Mouse (Mus musculus): ENCODE measurements around the gene Cdkal1.

Gene Cdkal1

DNA sequence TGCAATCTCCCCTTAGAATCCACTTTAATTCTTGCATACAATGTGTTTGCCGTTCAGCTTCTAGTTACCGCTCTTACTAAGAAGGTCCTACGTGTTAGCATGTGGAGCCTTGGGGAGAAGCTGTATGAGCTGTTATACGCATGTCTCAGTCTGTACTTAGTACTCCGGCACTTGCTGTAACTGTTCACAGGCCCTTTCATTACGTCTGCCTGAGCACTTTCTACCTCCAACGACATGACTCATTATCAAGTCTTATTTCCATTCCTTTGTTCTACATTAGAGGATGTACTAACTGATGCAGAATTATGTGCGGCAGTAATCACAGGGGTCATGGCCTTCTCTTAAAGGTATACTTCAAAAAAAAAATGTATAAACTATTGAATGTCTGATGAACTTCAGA, 89.1 kb downstream of the Cdkal1 start:
- DNase-seq (ENCODE audit: low read depth) = no peak

DNA sequence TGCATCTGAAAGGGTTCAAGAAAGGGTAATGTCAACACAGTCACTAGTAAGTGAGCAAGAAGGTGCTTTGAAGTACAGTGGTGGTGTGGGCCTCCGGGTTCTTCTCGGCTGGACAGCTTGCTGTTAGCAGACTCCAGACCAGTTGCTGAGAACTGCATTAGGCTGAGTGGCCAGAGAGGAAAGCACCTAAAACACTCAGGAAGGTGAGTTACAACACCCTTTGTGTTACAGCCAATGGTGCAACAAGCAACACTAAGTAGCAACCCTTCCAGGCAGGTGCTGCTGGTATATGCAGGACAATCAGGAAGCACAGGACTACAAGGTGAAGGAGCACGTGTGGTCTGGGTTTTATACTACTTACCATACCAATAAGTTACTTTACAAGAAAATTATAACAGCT, 90.2 kb downstream of the Cdkal1 start:
- DNase-seq (ENCODE audit: low read depth) = no peak

DNA sequence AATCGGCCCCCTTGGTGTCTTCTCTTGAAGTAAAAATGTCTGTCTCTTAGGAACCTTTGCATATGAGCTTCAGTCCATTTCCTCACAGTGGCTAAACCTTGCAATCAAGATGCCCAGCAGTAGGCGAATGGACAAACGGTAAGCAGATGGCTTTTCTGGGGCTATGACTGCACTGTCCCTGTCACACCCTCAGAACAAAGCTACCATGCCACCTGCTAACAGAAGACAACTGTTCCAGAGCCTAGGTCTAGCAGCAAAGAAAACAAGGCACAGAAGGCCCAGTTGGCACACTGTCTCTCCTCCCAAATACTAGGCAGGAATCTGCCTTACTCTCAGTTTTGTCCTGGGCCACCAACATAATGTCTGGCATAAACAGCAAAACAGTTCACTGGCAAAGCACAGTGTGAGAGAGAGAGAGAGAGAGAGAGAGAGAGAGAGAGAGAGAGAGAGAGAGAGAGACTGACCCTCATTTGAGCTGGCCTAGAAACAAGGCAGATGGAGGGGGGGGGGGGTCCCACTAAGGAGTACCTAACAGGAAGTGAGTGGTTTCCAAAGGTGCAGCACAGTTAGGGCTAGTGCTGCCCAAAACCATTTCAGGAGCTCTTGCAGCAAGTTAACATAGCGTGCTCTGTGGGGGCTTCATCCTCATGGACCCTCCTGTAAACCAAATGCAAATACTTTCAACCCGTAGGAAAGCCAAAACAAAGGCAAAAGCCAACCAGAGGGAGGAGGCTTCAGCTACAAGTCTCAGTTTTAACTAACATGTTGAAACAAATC, 95.6 kb downstream of the Cdkal1 start:
- no peak for DNase-seq (ENCODE audit: low read depth)

DNA sequence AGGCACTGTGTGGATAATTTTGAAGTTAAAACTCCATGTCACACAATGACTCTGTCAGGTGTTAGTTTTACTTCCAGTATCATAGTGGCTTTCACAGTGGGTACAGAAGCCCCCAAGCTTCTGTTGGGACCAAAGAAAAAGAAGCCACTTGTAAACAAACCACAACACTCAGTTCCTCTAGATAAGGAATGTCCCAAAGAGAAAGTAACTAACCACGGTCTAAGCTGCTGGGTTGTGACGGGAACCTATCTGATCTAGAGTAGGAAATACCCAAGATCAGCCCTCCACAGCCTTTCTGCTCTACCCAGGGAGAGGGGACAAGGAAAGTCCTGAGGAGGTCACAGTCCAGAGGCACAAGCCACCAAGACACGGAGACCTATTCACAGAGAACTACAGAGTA, 99.4 kb downstream of the Cdkal1 start:
- peak; percentile 10 for DNase-seq (ENCODE audit: low read depth)

DNA sequence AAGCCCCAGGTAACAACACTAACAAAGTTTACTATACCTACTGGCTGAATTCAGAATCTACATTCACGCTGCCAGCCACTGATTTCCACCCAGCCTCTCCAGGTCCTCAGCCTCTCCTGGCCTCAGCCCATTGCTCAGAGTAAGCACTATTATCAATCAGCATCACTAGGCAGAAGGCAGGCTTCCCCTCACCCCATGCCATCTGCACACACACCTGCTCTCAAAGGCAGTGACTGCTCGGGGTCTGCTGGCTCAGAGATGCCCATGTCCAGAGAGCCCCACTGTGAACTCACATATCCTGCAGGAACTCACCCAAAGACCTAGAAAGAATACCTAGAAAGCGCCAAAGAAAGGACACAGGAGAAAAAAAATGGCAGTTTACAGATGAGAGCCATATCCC, 102.2 kb downstream of the Cdkal1 start:
- DNase-seq (ENCODE audit: low read depth) = no peak

DNA sequence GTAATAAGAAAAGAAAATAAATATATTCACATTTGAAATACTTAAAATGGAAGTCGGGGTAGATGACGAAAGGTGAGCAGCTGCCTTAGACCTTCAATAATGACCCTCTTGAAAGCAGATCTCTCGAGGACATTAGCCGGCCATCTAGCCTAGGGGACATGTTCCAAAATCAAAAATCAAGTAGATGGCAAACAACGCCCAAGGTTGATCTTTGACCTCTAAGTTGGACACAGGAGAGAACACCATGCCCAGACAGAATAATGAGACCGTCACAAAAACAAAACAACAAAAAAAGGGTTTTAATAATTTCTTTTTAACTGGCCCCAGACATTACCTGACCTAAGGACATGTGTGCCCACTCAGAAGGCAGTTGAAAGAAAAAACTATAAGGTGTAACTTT, 103.4 kb downstream of the Cdkal1 start:
- DNase-seq (ENCODE audit: low read depth) = no peak

DNA sequence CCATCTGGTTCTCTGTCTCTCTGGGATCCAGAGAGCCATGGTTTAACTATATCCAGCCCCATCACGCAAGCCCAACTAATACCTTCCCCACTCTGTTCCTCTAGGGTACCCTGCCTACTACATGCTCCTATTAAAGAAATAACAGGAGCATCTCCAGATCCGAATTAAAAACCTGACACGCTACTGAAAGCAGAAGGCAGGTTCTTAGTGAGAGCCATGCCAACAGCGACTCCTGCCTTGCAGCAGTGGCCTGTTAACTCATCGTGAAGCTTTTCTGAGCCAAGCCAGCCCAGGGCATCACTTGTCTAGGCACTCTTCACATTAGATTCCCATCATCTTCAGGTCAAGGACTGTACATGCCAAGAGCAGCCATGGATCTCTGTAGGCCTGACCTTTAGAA, 104.3 kb downstream of the Cdkal1 start:
- no peak for DNase-seq (ENCODE audit: low read depth)

DNA sequence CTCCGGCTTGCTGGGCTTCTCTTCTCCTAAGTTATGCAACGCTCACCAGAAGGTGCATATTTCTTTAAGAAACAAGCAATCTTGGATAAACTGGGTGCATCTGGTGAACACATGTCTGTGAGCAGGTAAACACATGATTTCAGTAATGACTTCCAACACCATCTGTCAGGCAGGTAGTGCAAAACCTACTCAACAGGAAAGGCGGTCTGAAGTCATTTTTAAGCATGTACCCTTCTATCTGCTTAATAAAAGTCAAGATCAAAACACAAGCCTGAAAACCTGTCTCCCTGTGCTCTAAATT, 108.2 kb downstream of the Cdkal1 start:
- DNase-seq (ENCODE audit: low read depth) = no peak

DNA sequence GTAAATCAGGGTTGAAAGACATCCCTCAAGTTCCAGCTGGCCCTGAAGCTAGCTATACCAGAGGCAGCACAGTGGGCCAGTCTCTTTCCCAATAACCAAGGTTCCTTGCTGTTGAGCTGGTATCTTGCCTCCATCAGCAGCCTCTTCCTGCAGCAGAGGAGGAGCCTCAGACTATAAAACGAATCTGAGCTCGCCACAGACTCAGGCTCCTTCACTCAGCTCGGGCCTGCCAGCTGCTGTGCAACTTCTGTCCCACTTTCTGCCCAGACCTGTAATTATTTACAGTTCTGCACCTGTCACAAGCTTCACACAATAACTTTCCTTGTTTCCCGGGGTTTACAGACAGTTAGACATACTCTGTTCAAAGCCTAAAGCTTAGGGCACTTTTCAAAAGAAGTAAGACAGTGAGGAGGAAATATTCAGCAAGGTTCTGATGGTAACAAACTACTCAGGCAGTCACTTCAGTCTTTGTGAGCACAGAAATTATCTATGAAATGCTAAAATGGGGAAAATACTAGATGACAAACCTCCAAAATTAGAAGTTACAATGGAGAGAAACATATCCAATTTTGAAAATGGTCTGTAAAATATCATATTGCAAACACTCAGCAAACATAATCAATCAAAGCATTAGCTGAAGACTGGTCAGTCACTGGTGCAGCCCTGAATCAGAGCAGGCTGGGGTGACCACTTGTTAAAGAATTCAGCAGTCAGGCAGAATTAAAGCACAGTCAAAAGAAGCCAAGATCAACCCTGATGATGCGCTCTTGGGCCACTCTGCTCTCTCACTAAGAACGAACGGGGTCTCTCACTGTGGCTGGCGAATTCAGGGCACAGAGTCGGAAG, 108.8 kb downstream of the Cdkal1 start:
- no peak for DNase-seq (ENCODE audit: low read depth)

DNA sequence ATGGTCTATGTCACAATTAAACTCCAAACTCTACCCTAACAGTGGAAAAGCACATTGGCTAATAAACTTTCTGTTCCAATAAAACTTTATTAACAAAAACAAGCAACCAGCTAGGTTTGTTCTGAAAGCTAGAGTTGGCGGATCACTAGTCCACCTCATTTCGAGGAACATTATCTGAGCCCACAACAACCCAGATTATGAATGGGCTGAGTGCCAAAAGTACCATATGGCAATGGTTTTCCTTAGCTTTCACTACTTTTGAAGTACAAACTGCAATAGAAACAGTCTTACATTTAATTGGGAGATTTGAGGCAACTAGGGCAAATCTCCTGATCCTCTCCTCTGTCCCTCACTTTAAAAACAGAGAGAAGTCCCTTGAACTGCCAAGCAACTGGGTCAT, 110.4 kb downstream of the Cdkal1 start:
- DNase-seq (ENCODE audit: low read depth) = no peak

DNA sequence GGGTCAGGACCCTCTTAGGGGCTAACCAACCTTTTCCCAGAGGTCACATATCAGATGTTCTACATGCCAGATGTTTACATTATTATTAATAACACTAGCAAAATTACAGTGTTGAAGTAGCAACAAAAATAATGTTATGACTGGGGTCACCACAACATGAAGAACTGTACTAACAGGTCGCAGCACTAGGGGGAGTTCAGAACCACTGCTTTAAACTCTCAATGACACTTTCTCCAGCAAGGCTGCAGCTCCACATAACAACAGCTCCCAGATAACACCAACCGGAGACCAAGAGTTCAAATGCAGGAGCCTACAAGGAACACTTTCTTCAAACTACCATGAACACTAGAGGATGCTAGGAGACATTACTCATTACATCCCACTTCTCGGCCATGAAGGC, 111.3 kb downstream of the Cdkal1 start:
- no peak for DNase-seq (ENCODE audit: low read depth)

DNA sequence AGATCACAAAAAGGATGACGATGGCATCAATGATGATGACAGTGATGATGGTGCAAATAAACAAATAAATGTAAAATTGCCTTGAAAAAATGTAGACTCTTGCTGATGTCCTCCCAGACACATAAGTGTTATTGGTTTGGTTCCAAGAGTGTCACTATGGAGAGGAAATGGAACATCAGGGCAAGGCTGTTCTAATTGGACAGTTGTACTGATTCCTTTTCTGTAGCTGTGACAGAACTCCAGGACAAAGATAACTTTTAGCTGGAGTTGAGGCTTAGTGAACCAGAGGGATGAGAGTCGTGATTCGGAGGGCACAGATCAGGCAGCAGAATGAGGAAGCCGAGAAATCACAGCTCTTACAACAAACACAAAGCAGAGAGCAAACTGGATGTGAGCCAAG, 111.7 kb downstream of the Cdkal1 start:
- no peak for DNase-seq (ENCODE audit: low read depth)

DNA sequence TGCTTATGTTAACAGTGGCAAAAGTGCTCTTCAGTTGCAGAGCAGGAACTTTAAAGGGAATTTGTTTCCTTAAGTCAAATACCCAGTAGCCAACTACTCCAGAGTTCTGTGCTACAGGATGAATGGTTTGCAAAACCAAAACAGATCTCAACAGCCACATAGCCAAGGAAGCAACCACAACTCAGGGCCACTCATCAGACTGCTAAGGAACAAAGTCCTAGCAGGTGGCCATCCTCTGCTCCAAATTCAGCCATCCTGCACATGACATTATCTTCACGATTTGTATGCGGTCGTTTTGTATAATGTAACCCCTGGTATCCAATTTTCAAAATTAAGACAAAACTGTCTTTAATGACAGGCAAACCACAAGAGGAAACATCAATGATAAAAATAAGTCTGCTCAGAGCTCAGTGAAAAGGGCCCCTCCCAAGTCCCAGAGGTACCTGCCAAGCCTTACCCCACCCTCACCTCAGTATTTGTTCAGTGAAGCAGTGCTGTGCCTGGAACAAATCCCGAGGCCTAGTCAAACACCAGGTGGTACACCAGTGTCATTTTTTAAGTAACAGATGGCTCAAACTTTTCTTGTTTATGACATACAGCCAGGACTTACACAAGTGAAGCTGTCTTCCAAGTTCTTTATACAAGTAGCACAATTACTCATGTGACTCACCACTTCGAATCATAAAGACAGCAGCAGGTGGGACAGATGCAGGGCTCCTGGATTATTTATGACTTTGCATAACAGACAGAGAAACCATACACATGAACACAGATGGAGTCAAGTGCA, 117.6 kb downstream of the Cdkal1 start:
- DNase-seq (ENCODE audit: low read depth) = no peak

DNA sequence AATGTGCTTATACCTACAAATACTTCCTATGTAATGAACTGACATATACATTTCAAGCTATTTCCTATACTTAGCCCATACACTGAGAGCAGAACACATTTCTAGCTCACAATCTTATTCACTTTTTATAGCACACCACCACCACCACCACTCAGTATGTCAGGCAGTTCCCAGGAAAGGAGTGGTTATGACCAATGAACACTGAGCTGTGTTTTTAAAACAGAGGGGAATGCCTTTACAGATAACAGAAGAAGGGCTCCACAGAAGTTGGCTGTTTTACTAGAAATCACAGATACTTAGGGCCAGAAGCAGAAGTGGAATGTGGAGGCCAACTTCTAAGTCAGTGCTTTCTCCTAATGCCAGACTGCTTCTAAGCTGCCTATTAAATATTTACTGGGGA, 121.0 kb downstream of the Cdkal1 start:
- no peak for DNase-seq (ENCODE audit: low read depth)

DNA sequence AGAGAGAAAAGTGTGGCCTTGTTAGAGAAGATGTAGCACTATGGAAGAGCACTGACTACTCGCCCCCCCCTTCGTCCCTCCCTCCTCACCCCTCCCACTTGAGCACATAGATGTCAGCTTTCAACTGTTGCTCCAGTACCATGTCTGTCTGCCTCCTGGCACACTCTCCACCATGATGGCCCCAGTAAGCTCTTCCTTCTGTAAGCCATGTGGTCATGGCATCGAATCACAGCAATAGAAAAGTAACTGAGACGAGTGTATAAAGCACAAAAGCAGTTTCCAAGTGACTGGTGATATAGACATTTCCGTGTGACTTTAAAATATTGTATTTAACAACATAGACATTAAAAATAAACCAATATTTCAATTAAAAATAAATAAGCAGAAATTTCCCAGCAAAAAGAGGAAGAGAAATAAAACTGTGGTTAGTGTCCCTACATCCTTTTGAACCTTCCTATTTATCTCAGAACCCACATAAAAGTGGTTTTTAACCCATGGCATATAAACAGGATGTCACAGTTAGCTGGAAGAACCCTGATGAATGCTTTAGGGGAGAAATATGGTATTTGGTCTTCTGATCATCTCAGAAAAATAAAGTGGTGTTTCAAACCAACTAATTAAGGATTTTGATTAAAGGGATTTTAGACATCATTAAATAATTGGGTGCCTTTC, 129.2 kb downstream of the Cdkal1 start:
- no peak for DNase-seq (ENCODE audit: low read depth)

DNA sequence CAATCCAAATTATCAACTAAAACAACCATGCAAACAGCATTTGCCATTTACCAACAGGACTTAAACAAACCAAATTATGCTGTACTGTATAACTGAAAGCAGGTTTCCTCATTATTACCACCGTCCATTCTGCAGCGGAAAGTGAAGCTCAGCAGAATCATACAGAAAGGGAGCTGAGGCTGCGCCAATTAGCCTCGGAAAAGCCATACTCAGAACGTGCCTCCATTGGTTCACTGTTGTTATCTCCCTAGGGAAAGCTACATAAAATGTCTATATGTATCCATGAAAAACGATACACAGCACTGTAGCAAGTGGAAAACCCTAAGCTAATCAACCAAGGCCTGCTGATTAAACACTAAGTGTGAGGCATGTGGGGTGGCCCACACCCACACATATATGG, 130.6 kb downstream of the Cdkal1 start:
- DNase-seq (ENCODE audit: low read depth) = no peak

DNA sequence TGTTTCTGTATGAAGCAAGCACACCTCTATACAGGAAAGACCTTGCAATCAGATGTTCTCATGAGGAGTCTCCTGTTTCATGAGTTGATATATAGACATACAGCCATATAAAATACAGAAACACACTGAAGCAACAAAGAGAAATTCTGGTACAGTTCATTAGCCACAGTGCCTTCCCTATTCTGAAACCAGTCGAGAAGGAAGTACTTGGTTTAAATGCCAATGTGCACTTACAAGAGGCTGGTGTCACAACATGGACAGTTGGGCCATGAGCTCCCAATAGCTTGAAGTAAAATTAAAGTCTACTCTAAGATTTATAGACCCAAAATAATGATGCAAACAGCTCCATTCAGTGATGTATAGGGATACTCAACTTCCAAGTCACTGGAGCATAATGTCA, 132.3 kb downstream of the Cdkal1 start:
- DNase-seq (ENCODE audit: low read depth) = no peak

DNA sequence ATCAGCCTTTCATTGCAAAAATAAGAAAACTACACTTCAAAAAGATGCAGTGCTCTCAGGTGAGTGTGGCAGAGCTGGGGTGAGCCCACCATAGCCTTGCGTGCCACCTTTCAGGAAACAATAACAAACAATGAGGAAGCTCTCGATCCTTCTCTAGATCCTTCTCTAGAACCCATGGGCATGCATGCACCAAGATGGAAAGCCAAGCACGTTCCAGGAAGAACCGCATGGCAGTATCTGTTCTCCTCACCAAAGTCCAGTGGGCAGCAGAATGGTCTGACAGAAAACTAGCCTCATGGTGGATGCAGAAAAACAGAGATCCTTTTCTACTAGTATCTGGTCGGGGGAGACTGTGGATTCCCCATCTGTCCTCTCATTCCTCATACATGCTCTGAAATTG, 134.3 kb downstream of the Cdkal1 start:
- DNase-seq (ENCODE audit: low read depth) = no peak

DNA sequence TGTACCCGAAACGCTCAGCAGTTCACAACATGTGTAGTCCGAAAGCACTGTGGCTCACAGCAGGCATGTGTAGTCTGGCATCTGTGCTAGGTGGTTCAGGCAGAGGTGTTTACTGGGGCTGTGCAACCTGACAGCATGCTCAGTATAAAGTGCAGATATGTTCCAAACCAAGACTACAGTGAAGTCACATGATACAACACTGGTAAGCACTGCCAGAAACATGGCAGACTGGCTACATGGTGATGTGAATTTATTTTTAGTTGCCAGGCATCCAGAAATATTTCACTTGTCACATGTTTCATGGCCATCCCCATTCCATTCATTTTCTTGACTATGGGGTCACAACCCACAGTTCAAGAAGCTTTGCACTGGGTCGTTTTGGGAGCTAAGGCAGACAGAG, 138.9 kb downstream of the Cdkal1 start:
- no peak for DNase-seq (ENCODE audit: low read depth)

DNA sequence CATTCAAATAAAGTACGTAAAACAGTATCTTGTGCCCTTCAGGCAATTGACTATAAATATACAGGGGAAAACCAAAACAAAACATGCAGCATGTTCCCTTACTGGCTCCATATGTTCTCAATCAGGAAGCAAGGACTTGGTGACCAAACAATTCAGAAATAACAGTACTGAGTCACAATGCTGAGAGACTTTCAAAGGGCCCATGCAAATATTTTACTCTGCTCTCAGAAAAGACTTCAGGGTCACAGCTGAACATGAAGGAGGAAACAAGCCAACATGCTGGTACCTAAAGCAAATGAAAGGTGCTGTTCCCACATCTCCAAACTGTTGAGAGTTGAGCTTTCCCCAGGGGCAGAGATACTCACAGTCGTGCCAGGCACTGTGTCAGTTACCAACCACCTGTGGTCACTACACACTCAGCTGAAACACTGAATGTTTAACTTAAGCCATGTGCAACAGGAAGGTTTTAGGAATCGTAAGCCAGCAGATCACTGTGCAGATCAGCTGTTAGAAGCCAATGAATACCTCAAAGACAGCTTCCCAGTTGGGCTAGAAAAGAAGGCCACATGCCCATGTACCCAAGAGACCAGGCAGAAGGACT, 140.1 kb downstream of the Cdkal1 start:
- DNase-seq (ENCODE audit: low read depth) = no peak

DNA sequence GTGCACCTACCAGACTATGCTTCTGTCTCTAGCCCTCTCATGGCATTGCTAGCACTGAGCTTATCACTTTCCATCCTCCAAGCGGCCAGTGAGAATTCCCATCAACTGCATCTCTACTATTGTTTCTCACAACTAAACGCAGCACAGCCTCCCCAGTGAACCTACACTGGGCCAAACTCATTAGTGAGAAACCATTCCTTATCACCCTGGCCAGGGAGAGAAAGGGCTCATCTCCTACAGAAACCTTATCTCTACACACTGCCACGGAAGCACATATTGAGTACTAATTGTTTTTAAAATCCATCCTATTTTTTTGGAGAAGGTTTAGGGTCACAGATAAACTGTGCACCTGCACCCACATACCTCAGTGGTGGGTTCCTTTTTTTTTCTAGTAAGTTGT, 147.9 kb downstream of the Cdkal1 start:
- no peak for DNase-seq (ENCODE audit: low read depth)

DNA sequence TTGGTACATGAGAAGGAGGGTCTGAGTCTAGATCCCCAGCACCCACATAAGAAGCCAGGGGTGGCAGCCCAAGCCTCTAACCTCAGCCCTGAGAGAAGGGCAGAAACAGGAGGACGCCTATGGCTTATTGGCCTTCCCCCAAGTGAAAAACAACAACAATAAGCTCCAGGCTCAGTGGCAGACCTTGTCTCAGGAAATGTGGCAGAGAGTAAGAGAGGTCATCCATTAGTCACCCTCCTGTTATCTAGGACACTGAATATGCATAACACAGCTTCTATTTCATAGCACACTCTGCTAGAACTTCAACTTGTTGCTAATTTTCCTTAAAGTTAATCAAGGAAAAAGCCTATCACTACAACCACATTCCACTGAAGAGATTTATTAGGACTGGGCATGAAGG, 154.1 kb downstream of the Cdkal1 start:
- DNase-seq (ENCODE audit: low read depth) = no peak

Data from naive thymus-derived CD4-positive, alpha-beta T cell, adult 2 months (primary cell).